Mouse (Mus musculus) gastrocnemius, postnatal 36 days (tissue): Measurements from ENCODE around the gene Cnr2. TPM values are rescaled to one million over a fixed set of nuclear protein-coding genes. Genes with fewer than 3 reads are reported as not detected.
"Not testable (repeated sequence)": the region's sequence is repeated elsewhere in the genome, so short reads cannot be mapped to it uniquely, and the experiment has no call there.

Experiments used
- DNase-seq, 2 experiments: peaks; one replicate each; pipeline ENCODE4 v3.0.0; 2022
- intact Hi-C: fragments of 180-260 bp; cut with DNase I; formaldehyde crosslinking; loops from one replicate; pipeline ENCODE4 v1.15.1; 2025
- total RNA-seq, 2 experiments: library from RNA; stranded (reverse); gene quantifications; 2 replicates each; pipeline ENCODE4 v1.2.3; 2021

The Cnr2 gene
- total RNA-seq, 2 experiments from 2014 or later, result 0.07 to 0.08 TPM

GRCm38 (mm10) chr4:135928376-135928775, 33.2 kb downstream of the Cnr2 start:
- no peak for DNase-seq
- intact Hi-C loops, result no loop called here

GRCm38 (mm10) chr4:135929405-135929804, 34.2 kb downstream of the Cnr2 start:
- intact Hi-C loops, result no loop called here
- DNase-seq, result no peak

DNA sequence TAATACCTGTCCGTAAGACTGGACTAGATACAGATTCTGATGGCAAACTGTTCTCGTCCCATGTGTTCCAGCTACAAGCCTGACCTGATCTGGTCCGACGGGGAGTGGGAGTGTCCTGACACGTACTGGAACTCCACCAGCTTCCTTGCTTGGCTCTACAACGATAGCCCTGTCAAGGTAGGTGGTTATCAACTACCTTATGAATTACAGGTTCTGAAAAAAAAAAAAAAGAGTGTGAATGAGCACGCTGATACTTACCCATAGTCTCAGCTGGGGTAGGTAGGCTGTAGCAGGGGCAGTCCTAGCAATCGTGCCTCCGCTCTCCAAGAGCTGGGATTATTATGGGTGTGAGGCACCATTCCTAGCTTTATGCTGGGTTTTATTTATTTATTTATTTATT, 34.6 kb downstream of the Cnr2 start:
- DNase-seq, result no peak
- intact Hi-C loops, result loop anchor here (5.0 kb wide), 2 partner anchors 43 to 128 kb away; no protein-coding TSS in a partner anchor

DNA sequence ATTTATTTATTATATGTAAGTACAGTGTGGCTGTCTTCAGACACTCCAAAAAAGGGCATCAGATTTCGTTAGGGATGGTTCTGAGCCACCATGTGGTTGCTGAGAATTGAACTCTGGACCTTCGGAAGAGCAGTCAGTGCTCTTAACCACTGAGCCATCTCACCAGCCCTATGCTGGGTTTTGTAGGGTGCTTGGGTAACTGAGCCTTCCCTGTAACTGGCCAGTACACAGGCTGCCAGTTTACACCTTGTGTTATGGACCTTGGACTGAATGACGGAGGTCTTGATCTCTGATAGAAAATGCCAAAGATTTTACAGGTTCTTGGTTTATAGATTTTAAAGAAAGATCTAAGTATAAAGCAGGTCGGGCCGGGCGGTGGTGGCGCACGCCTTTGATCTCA, 35.0 kb downstream of the Cnr2 start:
- no peak for DNase-seq
- intact Hi-C loops, result loop anchor here (5.0 kb wide), 2 partner anchors 43 to 128 kb away; no protein-coding TSS in a partner anchor

GRCm38 (mm10) chr4:135931832-135932231, 36.6 kb downstream of the Cnr2 start:
- intact Hi-C loops, result loop anchor here (5.0 kb wide), 2 partner anchors 45 to 130 kb away; no protein-coding TSS in a partner anchor
- no peak for DNase-seq

DNA sequence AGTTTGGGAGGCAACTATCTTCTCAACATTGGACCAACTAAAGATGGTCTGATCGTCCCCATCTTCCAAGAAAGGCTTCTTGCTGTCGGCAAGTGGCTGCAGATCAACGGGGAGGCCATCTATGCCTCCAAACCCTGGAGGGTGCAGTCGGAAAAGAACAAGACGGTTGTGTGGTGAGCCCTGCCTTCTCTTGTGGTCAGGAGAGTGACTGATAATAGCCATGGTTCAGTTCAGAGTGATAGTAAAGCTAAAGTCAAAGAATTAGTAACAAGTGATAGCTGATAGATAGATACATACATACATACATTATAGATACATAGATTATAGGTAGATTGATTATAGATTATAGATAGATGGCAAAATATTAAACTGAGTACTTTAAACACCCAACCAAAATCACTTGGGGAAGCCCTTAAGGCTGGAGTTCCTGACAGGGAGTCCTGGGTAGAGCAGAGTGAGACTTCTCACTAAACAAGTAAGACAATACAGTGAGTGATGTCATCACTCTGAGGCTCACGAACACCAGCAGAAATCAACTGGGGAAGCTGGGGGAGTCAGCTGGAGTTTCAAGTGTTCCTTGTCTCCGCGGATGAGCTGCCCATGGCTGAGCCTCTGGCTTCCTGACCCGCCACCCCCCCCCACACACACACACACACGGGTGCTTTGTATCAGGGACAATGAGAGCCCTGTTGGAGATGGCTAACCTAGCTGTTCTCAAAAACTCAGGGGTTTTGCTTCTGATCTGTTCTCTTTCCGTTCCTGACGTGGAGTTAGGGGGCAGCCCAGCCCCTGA, 39.7 kb downstream of the Cnr2 start:
- intact Hi-C loops, result loop anchor here (5.0 kb wide), 2 partner anchors 48 to 133 kb away; no protein-coding TSS in a partner anchor
- DNase-seq, result no peak

DNA sequence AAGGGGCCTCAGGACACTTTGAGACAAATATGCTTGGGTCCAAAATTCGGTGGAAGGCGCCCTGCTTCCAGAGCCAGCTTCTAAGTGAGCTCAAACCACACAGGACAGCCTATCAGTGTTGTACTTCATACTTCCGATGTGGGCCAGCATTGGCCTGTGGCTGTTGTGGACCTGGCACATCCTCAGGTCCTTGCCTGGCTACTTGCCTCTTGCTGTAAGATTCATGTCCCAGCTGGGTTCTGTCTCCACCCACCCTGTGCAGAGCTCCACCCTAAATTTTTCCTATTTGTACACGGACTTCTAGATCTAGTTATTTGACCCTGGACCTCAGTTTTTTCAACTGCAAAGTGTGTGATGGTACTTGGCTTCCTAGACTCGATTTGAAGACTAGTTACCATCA, 40.3 kb downstream of the Cnr2 start:
- intact Hi-C loops, result no loop called here
- DNase-seq, result peak in 1 of 2 experiments; percentile 41

DNA sequence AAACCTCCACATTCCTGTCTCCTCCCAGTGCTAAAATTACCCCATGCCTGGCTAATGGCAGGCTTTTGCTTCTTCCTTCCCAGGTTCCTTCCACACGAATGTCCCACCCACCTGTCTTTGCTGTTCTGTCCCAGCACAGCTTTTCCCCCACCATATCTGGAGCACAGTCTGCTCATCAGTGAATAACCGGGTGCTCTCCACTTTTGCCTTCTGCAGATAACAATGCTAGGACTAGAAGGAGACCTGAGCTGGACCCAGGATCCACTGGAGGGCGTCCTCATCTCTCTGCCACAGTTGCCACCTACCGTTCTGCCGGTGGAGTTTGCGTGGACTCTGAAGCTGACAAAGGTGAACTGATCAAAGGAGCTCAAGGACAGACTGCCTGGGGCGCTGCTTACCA, 43.7 kb downstream of the Cnr2 start:
- intact Hi-C loops, result no loop called here
- no peak for DNase-seq

GRCm38 (mm10) chr4:135941026-135941425, 45.8 kb downstream of the Cnr2 start:
- intact Hi-C loops, DNase-seq: not testable (repeated sequence)

DNA sequence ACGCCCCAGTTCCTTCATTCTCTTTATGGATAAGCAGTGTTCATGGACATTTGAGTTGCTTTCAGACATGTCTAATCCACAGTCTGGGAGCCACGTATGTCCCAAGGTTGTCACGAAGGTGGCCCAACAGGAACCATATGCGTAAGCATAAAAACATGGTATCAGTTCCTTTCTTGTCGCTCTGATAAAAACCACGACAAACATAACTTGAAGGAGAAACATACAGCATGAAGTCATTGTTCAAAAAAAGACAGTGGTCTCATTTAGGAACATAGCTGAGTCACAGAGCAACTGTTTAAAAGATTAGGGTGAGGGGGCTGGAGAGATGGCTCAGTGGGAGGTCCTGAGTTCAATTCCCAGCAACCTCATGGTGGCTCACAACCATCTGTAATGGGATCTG, 47.0 kb downstream of the Cnr2 start:
- DNase-seq, result no peak
- intact Hi-C loops, result no loop called here

DNA sequence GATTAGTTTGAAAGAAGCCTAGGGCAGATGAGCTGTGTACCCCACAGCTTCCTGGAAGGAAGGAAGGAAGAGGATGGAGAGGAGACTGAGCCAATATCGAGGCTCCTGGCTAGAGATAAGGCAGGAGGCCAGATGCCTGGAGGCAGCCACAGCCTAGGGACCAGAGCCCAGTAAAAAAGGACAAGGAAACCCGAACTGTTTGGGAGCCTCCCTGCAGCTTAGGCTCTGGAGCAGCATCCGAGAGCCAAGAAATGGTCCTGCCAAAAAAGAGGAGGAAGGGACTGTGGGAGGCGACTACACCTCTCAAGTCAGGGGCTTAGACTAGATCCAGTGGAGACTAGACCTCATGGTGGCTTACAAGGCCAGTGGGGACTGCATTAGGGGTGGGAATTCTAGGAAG, 48.2 kb downstream of the Cnr2 start:
- intact Hi-C loops, result no loop called here
- no peak for DNase-seq

GRCm38 (mm10) chr4:135945706-135946105, 50.5 kb downstream of the Cnr2 start:
- no peak for DNase-seq
- intact Hi-C loops, result no loop called here

GRCm38 (mm10) chr4:135946278-135946658, 51.1 kb downstream of the Cnr2 start, which contains the start of gene Hmgcl:
Gene Hmgcl (plus strand): TSS chr4:135946448.
- DNase-seq, result peak; percentile 94 to 95
- intact Hi-C loops, result no loop called here

GRCm38 (mm10) chr4:135946659-135947301, 51.6 kb downstream of the Cnr2 start:
- intact Hi-C loops, result no loop called here
- no peak for DNase-seq

GRCm38 (mm10) chr4:135948142-135948541, 52.9 kb downstream of the Cnr2 start:
- DNase-seq, result no peak
- intact Hi-C loops, result no loop called here

DNA sequence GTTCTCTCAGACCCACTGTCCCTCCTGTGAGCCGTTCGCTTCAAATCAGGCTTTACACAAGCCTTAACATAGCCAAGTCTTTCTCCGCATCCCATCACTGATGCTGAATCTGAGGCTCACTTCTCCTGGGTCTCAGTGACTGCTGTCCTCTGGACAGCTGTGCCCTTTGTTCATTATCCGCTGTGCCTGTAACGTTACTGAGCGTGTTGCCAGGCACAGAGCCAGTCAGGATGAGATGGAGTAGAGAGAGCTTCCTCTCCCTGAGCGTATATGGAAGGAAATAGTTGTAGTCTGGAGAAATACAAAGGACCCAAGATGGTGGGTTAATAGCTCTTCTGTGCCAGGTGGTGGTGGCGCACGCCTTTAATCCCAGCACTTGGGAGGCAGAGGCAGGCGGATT, 54.3 kb downstream of the Cnr2 start:
- intact Hi-C loops, result no loop called here

GRCm38 (mm10) chr4:135949911-135950310, 54.7 kb downstream of the Cnr2 start:
- intact Hi-C loops, result no loop called here
- no peak for DNase-seq

More for the DNA sequence above, 54.3 kb downstream of the Cnr2 start:
- DNase-seq, result no peak

DNA sequence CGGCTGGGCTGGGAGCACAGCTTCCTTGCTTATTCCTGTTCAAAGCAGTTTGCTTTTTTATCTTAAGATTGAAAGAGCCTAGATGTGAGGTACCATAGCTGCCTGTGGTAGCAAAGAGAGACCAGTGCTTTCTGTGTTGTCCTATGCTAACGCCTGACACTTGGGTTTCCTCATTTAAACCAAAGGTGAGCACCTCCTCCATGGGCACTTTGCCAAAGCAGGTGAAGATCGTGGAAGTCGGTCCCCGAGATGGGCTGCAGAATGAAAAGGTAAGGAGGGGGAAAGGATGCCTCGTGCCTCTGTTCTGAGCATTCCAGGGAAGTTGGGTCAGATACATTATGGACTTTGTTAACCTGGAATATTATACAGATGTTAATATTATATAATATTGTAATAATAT, 55.2 kb downstream of the Cnr2 start:
- DNase-seq, result no peak
- intact Hi-C loops, result no loop called here

DNA sequence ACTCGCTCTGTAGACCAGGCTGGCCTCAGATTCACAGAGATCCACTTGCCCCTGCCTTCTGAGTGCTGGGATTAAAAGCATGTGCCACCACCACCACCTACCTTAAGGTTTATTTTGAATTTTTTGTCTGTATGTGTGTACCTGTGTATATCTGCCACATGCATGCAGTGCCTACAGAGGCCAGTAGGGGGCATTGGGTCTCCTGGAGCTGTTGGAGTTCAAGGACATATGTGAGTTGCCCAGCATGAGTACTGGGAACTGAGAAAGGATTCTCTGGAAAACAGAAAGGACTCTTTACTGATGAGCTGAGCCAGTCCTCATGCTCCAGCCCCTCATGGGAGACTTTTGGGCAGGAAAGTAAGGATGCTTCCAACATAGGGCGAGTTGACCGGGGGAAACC, 56.3 kb downstream of the Cnr2 start:
- no peak for DNase-seq
- intact Hi-C loops, result no loop called here

GRCm38 (mm10) chr4:135953179-135953578, 58.0 kb downstream of the Cnr2 start:
- intact Hi-C loops, result no loop called here
- DNase-seq, result no peak

DNA sequence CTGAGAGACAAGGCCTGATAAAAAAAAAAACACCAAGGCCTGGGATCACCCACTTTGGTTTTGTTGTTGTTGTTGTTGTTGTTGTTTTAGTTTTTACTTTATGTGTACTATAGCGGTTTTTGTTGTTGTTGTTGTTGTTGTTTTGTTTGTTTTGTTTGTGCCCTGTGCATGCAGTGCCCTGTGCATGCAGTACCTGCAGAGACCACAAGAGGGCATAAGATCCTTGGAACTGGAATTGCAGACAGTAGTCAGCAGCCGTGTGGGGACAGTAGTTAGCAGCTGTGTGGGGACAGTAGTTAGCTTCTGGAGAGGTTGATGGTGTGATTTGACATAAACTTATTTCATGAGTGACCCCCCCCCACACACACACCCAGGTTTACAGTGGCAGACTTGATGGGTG, 59.0 kb downstream of the Cnr2 start:
- DNase-seq, result peak; percentile 56 to 72
- intact Hi-C loops, result no loop called here

DNA sequence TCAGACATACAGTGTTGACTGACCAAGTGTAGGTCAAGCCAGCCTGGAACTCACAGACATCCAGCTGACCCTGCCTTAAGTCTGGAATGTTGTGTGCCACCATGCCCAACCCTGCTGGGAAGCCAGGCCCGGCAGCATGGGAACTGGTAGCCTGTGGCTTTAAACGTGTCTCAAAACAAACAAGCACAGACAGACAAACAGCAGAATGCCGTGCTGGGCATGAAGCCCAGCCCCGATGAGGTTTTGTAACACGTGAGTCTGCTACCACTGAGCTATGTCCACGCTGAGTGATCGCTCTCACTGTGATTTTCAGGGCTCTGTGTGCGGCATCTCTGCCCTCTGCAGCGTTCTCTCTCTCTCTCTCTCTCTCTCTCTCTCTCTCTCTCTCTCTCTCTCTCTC, 60.7 kb downstream of the Cnr2 start:
- DNase-seq, result no peak
- intact Hi-C loops, result no loop called here
